Mouse (Mus musculus) gastrocnemius, adult 2 months (tissue): ENCODE measurements around the gene Gm21650. TPM values are rescaled to one million over a fixed set of nuclear protein-coding genes. Genes with fewer than 3 reads are reported as not detected.
"Not testable (repeated sequence)": the region's sequence is repeated elsewhere in the genome, so short reads cannot be mapped to it uniquely, and the experiment has no call there.

Experiments
- DNase-seq: peaks from one replicate; pipeline ENCODE4 v3.0.0; 2022
- H3K27ac ChIP-seq: fragments of 200-600 bp; 2 replicates; pipeline ENCODE4 v1.8.1; 2022; ENCODE audit warnings: mild to moderate bottlenecking
- H3K4me3 ChIP-seq: fragments of 200-600 bp; 2 replicates; pipeline ENCODE4 v1.8.1; 2022; ENCODE audit warnings: mild to moderate bottlenecking, moderate library complexity
- intact Hi-C: fragments of 180-260 bp; cut with DNase I; formaldehyde crosslinking; loops from one replicate; pipeline ENCODE4 v1.15.1; 2025
- long read RNA-seq, 2 experiments: library from polyadenylated mRNA; stranded (forward); transcript quantifications; one replicate each; pipeline ENCODE4 v2.0.0; 2021
- total RNA-seq, 2 experiments: library from RNA; stranded (reverse); gene quantifications; 2 replicates each; pipeline ENCODE4 v1.2.3; 2021

Gm21650 gene
- not detected for total RNA-seq
- long read RNA-seq, experiment 1, result 0 reads
- long read RNA-seq, experiment 2, result 0 reads

DNA sequence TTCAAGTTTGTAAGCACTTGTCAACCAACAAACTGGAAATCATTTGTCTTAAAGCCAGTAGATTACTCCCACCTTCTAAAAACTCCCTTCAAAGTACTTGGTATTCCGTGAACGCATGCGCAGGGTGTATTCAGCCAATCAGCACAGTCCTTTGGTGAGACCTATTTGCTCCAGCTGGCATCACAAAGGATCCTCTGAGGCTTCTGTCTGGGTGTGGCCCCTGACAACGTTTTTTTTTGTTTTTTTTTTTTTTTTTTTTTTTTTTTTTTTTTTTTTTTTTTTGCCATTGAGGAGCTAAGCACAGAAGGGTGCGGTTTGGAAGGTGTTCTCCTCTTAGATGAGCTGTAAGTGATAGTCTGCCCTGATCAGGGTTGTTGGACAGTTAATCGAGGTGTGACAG, at the start of gene Gm21650:
TSS of gene Gm21650 (plus strand) at position 301 of the 400 bp plus-strand sequence.
- DNase-seq, H3K27ac ChIP-seq, intact Hi-C loops, H3K4me3 ChIP-seq: not testable (repeated sequence)
